Mouse (Mus musculus): ENCODE measurements around the gene Axl.

The Axl gene

GRCm38 (mm10) chr7:25712801-25713200, 75.7 kb downstream of the Axl start:
- DNase-seq (ENCODE audit: extremely low read depth, low read depth, low spot score) = no peak

- no peak for DNase-seq (ENCODE audit: extremely low read depth, low read depth, low spot score)
Measured at GRCm38 (mm10) chr7:25711731-25712197, 76.7 kb downstream of the Axl start.

DNA sequence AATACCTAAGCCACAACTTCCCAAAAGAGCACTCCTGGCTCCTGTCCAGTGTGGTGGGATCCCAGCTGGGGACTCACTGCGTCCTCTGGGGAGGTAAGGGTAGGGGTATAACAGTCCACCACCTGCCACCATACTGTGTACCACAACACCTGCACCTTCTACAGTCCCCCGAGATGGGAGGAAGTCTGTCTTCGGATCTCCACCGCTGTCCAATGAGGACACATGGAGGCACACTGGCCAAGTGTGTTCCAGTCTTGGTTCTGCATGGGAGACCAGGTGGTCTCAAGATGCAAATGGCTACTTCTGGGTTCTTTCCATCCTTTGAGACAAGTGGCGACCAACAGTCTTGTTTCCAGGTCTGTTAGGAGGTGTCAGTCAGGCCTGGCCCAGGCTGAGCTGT, 77.3 kb downstream of the Axl start:
- DNase-seq (ENCODE audit: extremely low read depth, low read depth, low spot score) = no peak

DNA sequence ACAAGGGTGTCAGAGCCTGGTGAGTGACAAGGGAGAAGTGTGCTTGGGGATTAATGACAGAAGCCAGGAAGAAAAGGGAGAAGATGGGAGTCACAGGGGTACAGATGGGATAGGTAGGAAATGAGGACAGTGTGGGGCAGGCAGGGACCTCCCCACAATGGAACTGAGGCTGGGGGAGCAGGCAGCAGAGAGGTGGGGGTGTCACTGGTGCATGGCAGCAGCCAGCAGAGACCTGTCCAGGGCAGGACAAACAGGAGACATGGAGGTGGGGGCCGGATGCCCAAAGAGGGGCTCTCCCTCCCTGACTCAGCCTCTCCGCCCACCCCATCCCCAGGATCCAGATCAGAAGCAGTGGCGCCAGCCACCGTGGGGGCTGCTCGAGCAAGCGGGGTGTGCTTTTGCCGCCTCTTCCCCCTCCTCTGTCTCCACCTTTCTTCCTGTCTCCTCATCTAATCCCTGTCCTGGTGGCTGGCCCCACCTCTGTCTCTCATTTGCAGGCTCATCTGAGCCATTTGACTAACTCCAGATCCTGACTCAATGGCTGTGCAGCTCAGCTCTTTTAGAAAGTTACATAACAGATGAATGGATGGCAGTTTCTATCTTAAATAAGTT, 77.9 kb downstream of the Axl start:
- DNase-seq (ENCODE audit: extremely low read depth, low read depth, low spot score) = no peak

- DNase-seq (ENCODE audit: extremely low read depth, low read depth, low spot score) = no peak
Measured at GRCm38 (mm10) chr7:25709961-25710360, 78.5 kb downstream of the Axl start.

GRCm38 (mm10) chr7:25707581-25708292, 80.8 kb downstream of the Axl start:
- no peak for DNase-seq (ENCODE audit: extremely low read depth, low read depth, low spot score)
